Mouse (Mus musculus): ENCODE measurements around the gene Tnfsfm13.
"Not testable (repeated sequence)": the region's sequence is repeated elsewhere in the genome, so short reads cannot be mapped to it uniquely, and the experiment has no call there.

The Tnfsfm13 gene

DNA sequence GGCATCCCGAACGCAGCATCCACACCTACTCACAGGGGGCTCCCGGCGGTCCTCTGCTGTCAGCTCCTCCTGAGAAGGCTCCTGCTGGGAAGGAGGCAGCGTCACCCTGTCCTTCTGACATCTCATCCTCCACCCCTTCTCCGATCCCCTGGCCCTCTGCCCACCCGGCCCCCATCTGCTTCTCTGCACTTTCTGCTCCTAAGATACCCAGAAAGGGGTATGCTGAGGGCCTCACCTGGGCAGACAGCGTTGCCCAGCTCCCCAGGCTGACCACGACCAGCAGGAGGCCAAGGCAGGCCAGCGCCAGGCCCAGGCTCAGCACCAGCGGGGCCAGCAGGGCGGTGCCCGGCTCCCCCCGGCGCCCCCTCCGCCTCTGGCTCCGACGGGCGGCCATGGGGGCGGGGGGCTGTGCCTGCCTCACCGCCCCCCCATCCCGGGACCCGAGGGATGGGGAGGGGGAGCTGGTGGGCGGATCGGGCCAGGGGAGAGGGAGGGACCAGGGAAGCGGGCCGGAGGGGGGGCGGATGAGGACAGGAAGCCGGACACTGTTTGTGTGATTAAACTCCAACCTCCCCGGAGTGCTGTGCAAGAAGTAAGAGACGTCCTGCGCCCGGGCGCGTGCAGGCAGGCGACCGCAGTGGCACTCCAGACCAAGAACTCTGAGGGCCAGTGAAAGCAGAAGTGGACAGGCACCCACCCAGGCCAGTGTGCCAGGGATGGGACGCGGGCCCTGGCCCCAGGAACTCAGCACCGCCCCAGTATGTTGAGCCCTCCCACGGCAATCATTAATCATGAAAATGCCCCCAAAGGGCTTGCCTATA, at the start of gene Tnfsfm13, which contains the start of gene Tnfsf12:
Gene Tnfsfm13, minus strand, starts transcription at position 738 of the 821 bp plus-strand sequence.
Gene Tnfsf12, minus strand, starts transcription at position 489 of the 821 bp plus-strand sequence.
- DNase-seq = peak; percentile 87

DNA sequence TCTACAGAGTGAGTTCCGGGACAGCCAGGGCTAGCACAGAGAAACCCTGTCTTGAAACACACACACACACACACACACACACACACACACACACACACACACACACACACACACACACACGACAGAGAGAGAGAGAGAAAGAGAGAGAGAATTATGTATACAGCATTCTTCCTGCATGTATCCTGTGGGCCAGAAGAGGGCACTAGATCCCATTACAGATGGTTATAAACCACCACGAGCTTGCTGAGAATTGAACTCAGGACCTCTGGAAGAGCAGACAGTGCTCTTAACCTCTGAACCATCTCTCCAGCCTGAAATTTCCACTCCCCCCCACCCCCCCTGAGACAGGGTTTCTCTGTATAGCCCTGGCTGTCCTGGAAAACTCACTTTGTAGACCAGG, 35.5 kb upstream of the Tnfsfm13 start:
- not testable (repeated sequence) for DNase-seq

DNA sequence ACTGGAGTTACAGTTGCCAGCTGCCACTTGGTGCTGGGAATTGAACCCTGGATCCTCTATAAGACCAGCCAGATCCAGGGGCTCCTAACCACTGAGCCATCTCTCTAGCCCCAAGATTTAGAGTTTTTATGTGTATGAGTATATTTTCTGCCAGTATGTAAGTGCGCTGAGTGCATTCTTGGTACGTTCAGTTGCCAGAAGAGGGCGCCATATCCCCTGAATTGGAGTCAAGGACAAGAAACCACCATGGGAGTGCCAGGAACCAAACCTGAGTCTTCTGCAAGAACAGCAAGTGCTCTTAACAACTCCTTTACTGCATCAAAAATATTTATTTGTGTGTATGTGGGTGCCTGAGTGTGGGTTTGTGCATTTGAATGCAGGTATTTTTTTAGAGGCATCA, 33.2 kb upstream of the Tnfsfm13 start:
- DNase-seq = peak; percentile 65

DNA sequence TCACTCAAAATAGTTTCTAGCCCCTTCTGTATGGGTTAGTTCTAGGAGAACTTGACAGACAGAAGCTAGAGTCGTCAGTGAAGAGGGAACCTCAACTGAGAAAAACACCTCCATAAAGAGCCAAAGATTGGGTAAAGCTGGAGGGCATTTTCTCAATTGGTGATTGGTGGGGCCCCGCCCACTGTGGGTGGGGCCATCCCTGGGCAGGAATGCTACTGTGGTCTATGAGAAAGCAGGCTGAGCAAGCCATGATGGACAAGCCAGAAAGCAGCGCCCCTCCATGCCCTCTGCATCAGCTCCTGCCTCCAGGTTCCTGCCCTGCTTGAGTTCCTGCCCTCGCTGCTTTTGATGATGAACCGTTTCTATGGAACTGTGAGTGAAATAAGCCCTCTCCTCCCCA, 30.1 kb upstream of the Tnfsfm13 start:
- DNase-seq = no peak

DNA sequence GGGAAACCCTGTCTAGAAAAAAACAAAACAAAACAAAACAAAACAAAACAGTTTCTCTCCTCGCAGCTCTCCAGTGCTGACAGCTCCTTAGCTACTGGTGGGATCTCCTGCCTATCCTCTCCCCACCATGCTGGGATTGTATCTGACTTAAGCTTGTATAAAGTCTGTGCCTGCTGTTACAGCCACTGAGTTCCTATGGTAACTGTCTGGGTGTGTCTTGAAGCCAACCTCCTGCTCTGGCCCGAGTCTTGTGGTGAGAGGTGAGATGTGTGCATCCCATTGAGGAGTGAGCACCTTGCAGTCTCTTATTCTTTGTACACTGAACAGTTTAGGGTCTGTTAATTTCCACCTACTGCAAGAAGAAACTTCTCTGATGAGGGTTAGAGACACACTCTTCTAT, 27.2 kb upstream of the Tnfsfm13 start:
- no peak for DNase-seq

DNA sequence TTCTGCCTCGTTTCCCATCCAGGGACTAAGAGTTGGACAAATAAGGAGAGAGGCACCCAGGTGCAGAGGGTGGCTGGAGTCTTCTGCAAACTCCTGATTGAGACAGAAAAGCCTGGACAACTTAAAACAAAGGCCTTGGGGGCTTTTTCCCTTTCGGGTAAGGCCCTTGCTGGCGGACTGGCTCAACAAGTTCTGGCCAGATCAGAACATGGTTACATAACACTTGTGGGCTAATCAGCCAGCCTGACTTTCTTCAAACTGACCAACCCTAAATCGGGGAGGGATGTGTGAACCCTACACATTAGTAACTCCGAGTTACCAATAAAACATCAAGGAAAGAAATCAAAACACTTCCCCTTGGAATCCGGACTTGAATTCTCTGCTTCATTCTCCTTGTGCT, 25.0 kb upstream of the Tnfsfm13 start:
- no peak for DNase-seq

DNA sequence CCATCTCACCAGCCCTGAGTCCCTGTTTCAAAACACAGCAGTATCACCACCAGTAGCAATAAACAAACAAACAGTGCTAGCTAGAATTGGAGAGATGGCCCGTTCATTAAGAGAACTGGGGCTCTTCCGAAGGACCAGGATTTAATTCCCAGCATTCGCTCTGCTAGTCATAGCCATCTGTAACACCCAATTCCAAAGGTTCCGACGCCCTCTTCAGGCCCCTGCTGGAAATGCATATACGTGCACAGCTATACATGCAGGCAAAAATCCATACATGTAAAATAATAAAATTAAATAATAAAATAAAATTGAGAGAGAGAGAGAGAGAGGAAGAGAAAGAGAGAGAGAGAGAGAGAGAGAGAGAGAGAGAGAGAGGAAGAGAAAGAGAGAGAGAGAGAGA, 23.5 kb upstream of the Tnfsfm13 start:
- DNase-seq = no peak

DNA sequence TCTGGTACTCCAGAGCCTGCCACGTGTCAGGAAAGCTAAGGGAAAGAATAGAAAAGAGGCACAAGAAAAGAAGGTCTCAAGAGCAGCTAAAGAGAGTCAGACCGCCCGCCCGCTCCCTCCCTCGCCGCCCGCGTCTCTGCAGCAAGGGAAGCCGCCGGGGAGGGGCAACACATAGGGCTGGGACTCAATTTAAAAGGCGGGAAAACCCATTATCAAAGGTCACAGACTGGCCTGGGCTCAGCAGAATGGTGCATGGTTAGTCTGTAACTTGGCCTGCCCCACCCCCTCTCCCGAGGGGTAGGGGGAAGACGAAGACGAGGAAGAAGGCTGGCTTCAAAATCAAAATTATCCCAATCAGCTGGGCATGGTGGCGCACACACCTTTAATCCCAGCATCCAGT, 22.8 kb upstream of the Tnfsfm13 start:
- DNase-seq = peak; percentile 26

DNA sequence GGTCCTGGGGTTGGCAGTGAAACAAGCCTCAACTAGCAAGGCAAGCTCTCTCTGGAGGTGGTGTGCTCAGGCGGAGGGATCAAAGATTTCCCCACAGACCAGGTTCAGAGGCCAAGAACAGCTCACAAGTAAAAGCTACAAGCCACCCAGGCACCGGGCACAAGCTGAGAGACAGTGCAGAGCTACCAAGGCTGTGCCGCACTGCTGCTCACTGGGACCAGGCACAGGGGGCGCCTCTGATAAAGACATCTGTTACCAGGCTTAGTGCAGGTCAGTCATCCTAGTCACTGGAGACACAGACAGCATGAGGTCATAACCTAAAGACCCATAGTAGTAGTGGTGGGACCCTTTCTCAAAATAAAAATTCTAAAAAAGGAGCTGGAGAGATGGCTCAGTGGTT, 21.1 kb upstream of the Tnfsfm13 start:
- no peak for DNase-seq

DNA sequence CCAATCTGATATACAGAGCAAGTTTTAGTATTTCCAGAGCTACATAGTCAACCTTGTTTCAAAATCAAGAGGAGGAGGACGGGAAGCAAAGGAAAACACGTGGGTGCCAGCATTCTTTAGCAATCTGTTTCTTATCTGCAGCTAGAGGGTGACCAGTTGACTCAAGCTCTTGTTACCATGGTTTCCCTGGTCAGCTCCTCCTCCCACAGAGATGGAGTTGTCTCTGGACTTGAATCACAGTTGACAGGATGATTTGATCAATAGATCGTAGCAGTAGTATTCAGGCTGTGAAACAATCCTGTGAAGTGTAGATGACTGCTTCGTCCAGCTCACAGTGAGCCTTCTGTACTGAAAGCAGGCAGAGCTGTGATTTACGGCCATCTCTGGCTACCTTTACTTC, 20.0 kb upstream of the Tnfsfm13 start:
- DNase-seq = no peak

DNA sequence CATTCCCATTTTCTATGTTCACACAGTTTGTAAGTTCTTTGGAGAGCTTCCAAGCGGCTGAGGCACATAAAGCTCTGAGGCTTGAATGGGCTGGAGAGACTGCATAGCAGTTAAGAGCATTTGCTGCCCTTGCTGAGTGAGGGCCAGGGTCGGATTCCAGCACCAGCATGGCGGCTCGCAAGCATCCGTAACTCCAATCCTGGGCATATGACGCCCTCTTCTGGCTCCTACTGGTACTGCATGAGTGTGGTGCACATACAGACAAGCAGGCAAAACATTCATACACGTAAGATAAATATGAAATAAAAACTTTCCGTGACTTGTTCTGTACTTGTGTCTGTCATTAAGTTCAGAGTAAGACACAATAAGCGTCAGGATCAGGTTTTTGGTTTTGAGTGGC, 19.6 kb upstream of the Tnfsfm13 start:
- peak; percentile 73 for DNase-seq

DNA sequence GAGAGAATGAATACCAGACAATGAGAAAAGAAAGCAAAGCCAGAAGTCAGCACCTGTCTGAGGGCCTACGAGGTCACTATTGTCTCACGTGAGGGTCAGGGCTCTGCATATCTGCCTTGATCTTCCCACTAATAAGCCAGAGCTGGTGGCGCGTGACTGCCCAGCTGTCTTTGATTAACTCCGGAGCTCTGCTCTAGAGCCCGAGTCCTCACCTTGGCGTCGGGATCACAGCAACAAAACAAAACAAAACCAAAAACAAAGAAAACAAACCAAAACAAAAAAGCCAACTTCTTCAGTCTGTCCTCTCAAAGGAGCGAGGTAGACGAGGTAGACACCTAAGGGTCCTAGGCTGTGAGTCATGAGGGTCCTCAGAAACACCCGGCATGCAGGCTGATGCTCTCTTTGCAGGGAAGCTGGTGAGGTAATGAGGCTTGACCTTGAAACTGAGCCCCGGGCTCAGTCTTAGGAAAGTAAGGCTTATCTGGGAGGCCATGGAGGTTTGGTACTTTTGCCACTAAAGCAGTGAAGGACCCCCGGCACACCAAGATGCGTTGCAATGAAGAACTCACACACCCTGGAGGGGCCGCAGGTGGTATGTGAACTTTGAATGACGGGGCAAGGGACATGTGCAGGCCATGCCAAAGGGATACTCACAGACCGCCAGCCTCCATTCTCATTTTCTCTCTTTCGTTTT, 18.9 kb upstream of the Tnfsfm13 start:
- DNase-seq = peak; percentile 68

DNA sequence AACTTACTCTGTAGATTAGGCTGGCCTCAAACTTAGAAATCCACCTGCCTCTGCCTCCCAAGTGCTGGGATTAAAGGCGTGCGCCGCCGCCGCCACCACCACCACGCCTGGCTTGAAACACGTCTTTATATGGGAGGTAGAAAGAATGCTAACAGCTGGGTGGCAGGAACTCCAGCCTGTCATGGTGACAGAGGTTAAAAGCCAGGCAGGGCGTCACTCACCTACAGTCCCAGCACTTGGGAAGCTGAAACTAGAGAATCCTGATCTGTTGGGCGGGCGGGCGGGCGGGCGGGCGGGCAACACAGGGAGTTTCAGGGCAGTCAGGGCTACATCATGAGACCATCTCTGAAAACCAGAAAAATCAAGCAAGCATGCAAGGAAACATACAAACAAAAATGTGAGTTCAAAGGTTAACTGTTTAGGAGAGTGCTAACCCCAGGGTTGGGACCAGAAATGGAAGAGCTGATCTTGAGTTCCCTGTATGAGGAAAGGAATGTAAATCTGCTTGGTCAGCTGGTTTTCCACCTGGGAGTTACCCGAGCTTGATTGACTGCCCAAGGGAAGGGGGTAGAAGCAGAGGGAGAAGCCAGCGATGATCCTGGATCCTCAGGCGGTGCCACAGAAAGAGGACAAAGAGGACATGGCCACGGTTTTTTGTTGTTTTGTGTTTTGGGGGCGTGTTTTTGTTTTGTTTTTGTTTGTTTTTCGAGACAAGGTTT, 17.2 kb upstream of the Tnfsfm13 start:
- peak; percentile 17 for DNase-seq

DNA sequence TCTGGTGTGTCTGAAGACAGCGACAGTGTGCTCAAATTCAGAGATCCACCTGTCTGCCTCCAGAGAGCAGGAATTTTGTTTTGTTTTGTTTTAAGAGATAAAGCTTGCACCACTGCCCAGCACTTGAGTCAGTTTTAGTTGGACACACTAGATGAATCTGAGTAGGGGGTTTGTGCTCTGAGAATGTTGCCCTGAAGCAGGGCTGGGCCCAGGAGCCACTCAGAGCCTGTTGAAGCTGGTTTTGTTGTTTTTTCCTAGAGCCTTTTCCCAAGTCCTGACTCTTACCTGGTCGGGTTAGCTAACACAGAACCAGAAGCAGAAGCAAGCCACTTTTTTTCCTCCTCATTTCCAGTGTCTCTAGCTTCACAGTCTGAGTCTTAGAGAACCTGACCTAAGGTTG, 15.2 kb upstream of the Tnfsfm13 start:
- no peak for DNase-seq

DNA sequence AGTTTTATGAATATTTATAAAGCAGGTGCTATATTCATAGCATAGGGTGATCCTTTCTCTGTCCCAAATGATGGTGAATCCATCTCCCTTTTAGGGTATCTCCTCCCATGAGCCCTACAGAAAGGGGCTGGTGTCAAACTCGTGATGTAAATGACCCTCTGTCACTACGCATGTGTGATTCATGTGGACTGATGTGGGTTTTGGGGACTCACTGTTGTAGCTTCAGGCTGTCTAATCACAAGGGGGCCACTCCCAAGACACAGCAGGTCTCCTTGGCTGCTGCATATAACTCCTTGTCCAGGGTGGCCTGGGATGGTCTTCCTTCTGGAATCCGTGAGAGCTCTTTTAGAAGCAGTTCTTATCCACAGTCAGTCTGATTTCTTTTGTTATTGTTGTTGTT, 14.6 kb upstream of the Tnfsfm13 start:
- no peak for DNase-seq

DNA sequence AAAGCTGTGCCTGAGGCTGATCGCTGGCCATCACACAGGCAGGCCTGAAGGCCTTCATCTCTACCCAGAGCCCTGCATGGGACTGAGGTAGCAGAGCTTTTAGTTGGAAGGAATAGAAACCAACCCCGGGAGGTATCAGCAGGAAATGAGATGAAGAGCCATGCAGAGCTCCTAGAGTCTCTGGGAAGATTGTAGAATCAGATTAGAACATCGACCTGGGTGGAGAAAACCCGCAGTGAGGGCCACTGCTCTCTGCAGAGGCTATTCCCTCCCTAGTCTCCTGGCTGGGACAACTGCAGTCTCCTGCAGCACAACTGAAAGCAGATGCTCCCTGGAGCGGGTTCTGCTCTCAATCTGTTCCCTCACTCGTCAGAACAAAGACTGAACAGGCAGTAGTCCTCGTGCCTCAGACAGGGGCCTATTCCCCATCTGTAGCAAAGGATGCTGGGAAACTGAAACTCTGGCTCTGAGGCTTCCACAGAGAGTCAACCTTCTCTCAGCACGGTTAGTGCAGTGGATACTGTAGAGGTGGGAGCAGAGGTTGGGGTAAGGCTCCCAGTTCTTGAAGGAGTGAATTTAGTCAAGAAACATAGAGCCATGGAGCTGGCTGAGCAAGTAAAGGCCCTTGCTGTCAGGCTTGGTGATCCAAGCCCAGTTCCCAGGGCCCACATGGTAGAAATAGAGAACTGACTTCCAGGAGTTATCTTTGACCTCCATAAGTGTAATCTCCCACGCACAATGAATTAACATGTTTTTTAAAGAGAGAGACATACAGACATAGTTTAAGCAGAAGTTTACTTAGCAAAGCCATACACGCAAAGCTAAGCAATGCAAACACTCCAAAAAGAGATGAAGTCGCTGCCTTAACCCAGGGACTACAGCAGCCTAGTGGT, 13.9 kb upstream of the Tnfsfm13 start:
- no peak for DNase-seq

DNA sequence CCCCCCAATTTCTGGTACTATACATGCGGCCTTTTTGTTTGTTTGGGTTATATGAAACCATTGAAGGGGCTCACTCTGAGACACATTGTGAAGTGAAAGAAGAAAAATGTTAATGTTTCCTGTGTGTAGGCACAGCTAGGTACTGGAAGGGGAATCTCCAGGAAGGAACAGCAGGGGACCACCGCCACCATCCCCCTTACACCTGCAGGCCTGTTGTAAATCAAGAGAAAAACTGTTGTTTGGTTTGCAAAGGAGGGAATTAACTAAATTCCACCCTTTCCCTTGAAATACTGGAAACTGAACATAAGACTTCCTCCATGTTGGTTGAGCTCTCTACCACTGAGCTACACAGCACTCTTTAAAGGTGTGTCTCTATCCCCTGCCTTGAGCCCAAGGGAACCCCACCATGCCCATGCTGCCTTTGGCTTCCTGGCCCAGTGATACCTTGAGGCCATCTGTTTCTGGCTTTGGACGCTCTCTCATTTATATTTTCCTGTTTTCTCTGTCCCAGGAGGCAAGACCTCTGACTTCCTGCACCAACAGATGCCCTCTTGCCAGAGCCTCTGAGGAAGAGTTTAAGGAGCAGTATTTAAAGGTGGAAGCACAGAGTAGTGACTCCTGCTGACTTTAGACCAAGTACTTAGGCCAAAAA, 12.8 kb upstream of the Tnfsfm13 start:
- no peak for DNase-seq

DNA sequence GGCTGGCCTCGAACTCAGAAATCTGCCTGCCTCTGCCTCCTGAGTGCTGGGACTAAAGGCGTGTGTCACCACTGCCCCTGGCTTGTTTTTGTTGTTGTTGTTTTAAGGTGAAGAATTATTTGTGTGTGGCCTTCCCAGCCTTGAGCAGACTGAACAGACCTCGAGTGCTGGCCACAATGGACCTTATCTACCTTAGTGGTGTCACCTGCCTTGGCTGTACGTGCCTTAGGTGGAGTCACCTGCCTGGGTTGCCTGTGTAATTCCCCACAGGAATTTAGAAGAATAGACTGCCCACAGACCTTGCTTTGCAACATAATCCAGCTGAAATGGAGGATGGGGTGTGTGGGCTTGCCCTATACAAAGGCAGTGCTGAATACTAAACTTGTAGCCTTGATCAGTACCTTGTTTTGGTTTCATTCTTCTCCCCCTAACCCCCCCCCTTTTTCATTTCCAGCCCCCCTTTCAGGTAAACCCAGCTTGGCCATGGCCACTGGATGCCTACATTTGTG, 12.0 kb upstream of the Tnfsfm13 start:
- DNase-seq = no peak

DNA sequence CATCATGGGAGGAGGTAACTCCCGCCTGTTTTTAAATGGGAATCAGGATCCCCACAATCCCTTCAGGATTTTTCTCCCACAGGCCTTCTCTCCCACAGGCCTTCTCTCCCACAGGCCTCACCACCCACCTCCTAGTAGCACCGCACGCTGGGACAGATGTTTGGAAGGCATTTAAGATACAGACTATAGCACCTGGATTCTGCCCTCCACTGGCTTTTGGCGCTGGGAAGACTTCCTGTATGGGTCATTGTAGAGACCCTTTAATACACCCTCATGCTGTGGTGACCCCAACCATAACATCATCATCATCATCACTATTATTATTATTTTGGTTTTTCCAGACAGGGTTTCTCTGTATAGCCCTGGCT, 11.6 kb upstream of the Tnfsfm13 start:
- no peak for DNase-seq

DNA sequence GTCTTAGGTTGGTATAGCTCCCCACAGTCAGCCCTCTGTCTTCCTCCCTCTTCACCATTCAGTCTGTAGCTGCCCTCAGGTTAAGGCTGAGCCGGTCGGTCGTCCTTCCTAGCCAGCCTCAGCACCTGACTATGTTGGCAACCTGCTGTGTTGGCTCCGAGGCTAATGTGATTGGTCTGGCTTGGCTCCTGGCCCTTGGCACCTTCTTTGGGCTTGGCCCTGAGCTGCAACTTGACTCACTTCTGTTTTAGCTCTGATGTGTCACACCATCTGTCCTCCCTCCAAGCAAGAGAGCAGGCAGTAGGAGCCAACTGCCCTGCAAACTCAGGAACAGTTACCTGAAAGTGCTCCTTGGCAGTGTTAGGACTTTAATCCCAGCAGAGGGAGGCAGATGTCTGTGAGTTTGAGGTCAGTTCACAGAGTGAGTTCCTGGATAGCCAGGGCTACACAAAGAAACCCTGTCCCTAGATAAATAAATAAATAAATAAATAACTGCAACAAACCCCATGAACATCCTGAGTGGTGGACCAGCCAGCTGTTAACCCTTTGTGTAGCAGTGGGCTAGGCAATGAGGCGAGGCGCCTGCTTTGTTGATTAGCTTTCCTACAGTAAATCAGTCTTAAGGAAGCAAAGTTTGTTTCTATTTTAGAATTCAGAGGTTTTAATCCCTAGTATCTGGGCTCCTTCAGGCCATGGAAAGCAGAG, 11.0 kb upstream of the Tnfsfm13 start:
- peak; percentile 85 for DNase-seq

DNA sequence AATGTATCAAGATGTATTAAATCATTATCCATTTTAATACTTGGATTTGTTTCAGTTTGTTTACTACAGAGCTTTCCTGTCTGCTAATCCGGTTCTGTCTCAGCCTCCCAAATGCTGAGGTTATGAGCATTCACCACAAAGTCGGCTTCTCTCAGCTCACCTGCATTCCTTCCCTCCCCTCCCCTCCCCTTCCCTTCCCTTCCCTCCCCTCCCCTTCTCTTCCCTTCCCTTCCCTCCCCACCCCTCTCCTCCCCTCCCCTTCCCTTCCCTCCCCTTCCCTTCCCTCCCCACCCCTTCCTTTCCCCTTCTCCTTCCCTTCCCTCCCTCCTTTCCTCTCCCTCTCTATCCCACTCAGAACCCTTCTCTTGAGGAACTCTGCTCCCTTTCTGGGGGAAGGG, 8.7 kb upstream of the Tnfsfm13 start:
- no peak for DNase-seq
